Mouse (Mus musculus): ENCODE results near the gene Hist2h3c1.

- TF ChIP-seq POLR2A (IDR thresholded peaks at IDR 0.05; ENCODE audit: extremely low read depth, insufficient read depth, low read length) (no peak), CTCF (IDR thresholded peaks at IDR 0.05; ENCODE audit: extremely low read depth, insufficient read depth, low read length) (no peak)
Observed at GRCm38 (mm10) chr3:96251787-96252186, 5.3 kb downstream of the Hist2h3c1 start.
